Mouse (Mus musculus): Measurements from ENCODE around the gene Dnajc15. TPM values are rescaled to one million over a fixed set of nuclear protein-coding genes. Genes with fewer than 3 reads are reported as not detected.
"Not testable (repeated sequence)": the region's sequence is repeated elsewhere in the genome, so short reads cannot be mapped to it uniquely, and the experiment has no call there.

Gene Dnajc15
- 10 to 100 TPM; 51.8 to 52.7 TPM for total RNA-seq (2021)

GRCm38 (mm10) chr14:77874304-77875241 lies at the start of gene Dnajc15:
Gene Dnajc15, minus strand, starts transcription at chr14:77875125.
- intact Hi-C loops (cut with DNase I), result no loop called here
- peak; percentile 80 to 91 for DNase-seq (ENCODE audit: extremely low spot score in 1 of 2, low spot score in 2 of 2)

DNA sequence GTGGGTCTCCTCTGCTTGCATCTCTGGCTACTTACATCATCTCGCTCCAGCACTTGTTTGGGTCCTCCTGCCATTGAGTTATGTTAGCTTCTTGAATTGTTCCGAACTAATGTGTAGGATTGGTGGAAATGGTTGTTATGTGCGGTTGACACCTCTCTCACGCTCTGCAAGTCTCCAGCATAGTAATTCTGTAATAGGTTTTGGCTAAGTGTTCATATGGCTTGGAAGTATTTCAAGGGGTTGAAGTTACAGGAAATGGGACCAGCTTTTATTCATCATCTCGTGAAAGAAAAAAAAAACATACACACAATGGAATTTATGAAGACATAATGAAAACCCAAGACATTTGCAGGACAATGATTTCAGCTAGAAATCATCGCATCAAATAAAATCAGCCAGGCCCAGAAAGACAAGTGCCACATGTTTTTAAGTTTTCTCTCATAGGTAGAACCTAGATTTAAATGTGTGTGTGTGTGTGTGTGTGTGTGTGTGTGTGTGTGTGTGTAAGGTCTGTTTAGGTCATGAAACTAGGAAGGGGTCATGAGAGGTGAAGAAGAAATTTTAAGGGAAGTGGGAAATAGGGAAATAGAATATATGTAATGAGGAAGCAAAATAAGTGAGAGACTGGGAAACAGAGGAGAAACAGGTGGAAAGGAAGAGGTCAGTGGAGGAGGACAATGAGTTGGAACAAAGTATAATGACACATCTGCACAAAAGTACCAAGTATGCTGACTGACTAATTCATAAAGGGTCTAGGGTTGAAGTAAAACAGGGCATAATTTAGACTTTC lies 48.3 kb upstream of the Dnajc15 start:
- no peak for DNase-seq (ENCODE audit: extremely low spot score in 1 of 2, low spot score in 2 of 2)
- intact Hi-C loops (cut with DNase I), result no loop called here

- DNase-seq (ENCODE audit: extremely low spot score in 1 of 2, low spot score in 2 of 2), result no peak
- intact Hi-C loops (cut with DNase I), result no loop called here
Measured at GRCm38 (mm10) chr14:77921641-77922040, 46.7 kb upstream of the Dnajc15 start.

- DNase-seq (ENCODE audit: extremely low spot score in 1 of 2, low spot score in 2 of 2), result no peak
- intact Hi-C loops (cut with DNase I), result no loop called here
Measured at GRCm38 (mm10) chr14:77915776-77916175, 40.9 kb upstream of the Dnajc15 start.

DNA sequence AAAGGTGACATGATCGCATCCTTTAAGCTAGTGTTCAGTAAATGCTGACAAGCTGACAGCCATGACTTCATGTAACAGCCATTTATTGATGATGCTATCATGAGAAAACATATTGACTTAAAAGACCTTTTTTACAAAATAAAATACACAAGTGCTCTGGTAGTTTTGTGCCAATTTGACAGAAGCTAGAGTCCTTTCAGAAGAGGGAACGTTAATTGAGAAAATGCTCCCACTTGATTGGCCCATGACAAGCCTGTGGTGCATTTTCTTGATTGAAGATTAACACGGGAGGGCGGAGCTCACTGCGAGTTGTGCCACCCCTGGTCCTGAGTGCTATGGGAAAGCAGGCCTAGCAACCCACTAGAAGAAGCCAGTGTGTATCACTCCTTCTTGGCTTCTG lies 31.7 kb upstream of the Dnajc15 start:
- DNase-seq (ENCODE audit: extremely low spot score in 1 of 2, low spot score in 2 of 2), result no peak
- intact Hi-C loops (cut with DNase I), result no loop called here

- DNase-seq (ENCODE audit: extremely low spot score in 1 of 2, low spot score in 2 of 2), result no peak
- intact Hi-C loops (cut with DNase I), result no loop called here
Measured at GRCm38 (mm10) chr14:77905466-77905865, 30.5 kb upstream of the Dnajc15 start.

DNA sequence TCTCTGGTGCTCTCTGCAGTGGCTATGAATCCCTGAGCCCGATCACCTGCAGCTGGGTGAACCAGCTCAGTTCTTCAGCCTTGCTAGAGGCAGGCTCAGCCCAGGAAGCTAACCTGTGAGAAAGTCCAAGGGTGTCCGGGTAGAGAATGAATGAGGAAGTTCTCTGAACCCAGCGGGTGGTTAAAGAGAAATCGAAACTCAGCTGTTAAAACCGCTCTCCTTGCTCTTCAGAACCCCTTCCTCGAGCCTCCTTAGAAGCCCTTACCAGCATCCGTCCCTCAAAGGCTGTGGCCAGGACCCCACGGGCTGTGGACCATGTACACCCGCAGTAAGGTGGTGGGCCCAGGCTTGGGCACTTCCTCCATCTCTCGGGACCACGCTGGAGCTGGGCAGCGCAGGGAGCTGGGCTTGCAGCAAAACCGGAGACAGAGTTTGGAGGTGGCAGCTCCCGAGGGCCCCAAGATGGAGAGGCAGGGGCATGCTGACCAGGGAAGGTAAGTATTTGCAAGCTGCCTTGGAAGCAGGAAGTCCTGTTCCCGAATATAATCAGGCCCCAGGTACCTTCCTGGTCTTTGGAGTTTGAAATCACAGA lies 29.3 kb upstream of the Dnajc15 start, which contains the start of gene Epsti1:
TSS of gene Epsti1 (plus strand) at position 69 of the 592 bp plus-strand sequence.
- intact Hi-C loops (cut with DNase I), result no loop called here
- no peak for DNase-seq (ENCODE audit: extremely low spot score in 1 of 2, low spot score in 2 of 2)

DNA sequence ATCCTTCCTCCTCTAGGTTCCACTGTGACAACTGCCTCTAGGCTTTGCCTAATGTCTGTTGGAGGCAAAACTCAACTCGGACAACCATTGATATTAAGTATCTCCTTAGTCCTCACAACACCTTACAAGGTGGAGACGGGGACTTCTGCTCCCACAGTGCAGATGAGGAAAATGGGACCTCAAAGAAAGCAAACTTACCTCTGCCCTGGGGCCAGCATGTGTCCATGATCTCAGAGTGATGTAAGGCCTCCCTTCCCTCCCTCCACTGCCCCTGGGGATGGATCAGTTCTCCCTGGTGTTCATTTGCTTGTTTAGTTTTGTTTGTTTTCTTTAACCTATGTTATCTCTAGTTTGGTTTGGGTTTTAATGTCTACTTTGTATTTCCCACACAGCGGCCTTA lies 27.6 kb upstream of the Dnajc15 start:
- no peak for DNase-seq (ENCODE audit: extremely low spot score in 1 of 2, low spot score in 2 of 2)
- intact Hi-C loops (cut with DNase I), result no loop called here

DNA sequence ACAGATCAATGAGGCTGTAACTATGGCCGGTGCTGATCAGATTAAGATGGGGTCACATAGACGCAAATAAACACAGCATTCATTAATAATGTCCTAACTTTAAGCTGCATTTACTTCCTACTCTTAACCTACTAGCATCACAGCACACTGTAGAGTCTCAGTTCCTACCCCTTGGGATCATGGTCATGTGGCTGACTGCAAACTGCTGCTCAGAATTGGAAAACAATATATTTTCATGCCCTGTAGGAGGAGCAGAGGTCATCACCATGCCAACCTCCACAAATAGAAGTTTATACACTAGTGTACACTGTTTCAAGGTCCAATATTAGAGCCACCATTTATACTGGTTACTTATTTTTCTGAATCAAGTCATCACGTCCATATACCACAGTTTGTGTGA lies 21.0 kb upstream of the Dnajc15 start:
- intact Hi-C loops (cut with DNase I), result loop anchor here (10.0 kb wide), 1 partner anchor 59 kb away; no protein-coding TSS in a partner anchor
- DNase-seq (ENCODE audit: extremely low spot score in 1 of 2, low spot score in 2 of 2), result no peak

DNA sequence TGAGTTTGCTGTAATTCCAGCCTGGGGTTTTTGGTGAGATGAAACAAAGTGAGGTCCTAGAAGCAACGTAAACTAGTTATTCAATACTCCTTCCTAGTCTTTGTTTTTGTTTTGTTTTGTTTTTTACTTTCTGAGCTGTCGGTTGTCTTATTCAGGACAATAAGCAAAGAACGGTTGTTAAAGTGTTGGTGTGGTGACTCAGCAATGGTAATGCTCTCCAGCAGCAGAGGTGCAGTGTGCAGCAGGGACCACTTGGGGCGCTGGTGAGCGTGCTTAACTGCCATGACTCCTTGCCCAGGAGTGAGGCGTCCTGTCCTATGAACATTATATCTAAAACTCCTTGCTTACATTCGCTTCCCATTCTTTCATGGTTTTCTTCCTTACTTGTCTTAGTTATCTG lies 15.0 kb upstream of the Dnajc15 start:
- intact Hi-C loops (cut with DNase I), result loop anchor here (10.0 kb wide), 1 partner anchor 65 kb away; no protein-coding TSS in a partner anchor
- no peak for DNase-seq (ENCODE audit: extremely low spot score in 1 of 2, low spot score in 2 of 2)

- no peak for DNase-seq (ENCODE audit: extremely low spot score in 1 of 2, low spot score in 2 of 2)
- intact Hi-C loops (cut with DNase I), result no loop called here
Measured at GRCm38 (mm10) chr14:77886941-77887340, 12.0 kb upstream of the Dnajc15 start.

DNA sequence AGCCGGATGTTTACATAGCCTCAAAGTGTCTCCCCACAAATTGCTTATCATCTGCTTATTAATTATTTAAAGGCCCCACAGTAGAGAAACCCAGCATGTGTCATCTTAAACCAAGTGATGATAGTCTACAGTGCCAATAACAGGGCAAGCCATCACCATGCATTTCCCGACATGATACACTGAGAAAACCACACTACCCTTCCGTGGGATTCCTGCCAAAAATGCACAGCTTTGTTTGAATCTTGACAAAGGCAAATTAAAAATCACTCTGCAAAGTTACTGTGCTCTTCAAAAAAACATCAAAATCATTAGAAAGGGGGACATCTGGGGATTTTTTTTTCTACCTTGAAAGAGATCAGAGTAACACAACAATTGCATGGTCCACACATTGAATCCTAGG lies 11.5 kb upstream of the Dnajc15 start:
- no peak for DNase-seq (ENCODE audit: extremely low spot score in 1 of 2, low spot score in 2 of 2)
- intact Hi-C loops (cut with DNase I), result no loop called here

DNA sequence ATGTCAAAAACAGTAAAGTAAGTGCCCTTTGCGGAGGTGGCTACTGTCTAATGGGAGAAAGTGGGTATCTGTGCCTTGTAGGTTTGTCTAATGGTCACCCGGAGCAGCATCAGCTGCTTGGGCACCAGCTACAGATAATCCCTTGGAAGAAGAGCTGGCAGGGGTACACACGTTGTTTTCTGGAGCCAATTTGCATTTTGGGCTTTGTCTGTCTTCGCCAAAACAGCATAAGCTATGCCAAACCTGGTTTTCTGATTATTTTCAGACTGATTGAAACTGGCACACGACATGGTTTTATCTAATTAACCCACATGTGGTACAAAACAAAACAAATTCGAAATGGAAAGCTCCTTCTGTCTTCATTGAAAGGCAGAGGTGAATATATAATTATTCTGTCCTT lies 7.7 kb upstream of the Dnajc15 start:
- intact Hi-C loops (cut with DNase I), result no loop called here
- DNase-seq (ENCODE audit: extremely low spot score in 1 of 2, low spot score in 2 of 2), result no peak

DNA sequence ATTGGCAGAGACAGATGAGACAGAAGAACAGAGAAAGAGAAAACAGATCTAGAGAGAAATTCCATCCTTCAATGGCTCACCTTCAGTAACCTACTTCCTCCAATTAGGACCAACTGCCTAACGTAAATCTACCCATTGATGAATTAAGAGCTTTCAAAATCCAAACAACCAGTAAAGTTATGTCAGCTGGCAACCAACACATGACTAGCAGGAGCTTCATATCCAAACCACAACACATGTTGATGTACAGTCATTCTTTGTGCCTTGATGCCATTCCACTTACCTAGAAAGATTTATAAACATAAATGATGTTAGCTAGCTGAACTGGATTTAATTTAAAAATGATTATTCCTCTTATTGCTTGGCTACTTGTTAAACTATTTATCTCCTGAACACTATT lies 7.1 kb upstream of the Dnajc15 start:
- DNase-seq (ENCODE audit: extremely low spot score in 1 of 2, low spot score in 2 of 2), result no peak
- intact Hi-C loops (cut with DNase I), result no loop called here

DNA sequence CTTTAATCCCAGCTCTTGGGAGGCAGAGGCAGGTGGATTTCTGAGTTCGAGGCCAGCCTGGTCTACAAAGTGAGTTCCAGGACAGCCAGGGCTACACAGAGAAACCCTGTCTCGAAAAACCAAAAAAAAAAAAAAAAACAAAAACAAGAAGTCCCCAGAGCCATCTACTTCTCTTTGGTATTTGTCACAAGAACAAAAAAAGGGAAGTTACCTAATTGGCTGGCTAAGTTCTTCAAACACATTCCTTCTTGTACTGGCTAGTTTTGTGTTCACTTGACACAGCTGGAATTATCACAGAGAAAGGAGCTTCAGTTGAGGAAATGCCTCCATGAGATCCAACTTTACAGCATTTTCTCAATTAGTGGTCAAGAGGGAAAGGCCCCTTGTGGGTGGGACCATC lies 3.0 kb upstream of the Dnajc15 start:
- DNase-seq (ENCODE audit: extremely low spot score in 1 of 2, low spot score in 2 of 2); intact Hi-C loops (cut with DNase I): not testable (repeated sequence)

- intact Hi-C loops (cut with DNase I), result no loop called here
- no peak for DNase-seq (ENCODE audit: extremely low spot score in 1 of 2, low spot score in 2 of 2)
Measured at GRCm38 (mm10) chr14:77876199-77876598, 1.3 kb upstream of the Dnajc15 start.

DNA sequence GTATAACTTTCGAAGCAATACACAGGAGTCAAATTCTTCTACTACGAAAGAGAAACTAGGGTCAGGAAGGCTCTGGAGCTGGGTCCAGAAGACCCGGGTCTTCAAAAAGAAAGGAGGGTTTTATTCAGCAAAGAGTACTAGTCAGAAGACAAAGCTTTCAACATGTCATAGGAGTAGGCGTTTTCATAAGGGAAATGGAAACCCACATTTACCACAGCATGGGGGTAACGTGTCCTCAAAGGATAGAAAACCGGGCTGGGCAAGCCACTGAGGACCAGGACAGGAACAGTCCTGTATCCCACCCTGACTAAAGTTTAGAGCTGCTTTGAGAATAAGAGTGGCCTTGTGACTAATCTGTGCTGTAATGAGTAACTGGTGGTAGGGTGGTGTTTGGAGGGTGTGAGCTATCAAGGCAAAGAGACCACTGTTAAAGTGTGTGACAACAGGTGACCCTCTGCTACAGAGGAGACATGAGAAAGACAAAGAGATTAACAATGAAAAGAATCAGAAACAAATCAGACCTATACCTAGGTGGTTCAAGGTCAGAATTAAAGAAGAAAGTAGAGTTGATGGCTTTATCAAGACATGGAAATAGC lies 3.4 kb downstream of the Dnajc15 start:
- DNase-seq (ENCODE audit: extremely low spot score in 1 of 2, low spot score in 2 of 2), result no peak
- intact Hi-C loops (cut with DNase I), result no loop called here

DNA sequence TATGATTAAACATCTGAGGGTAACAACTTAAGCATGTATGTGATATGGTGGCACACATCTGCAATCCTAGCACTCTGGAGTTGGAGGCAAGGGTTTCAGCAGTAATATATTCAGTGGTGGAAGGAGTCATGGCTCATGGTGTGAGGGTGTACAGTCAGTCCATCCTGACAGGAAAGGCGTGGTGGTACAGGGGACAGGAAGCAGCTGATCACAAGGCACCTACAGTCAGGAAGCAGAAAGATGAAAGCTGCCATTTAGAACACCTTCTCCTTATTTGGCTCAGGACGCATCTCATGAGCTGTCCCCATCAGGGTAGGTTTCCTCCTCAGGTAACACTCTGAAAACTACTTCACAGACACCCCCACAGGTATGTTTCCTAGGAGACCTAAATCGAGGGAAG lies 4.0 kb downstream of the Dnajc15 start:
- intact Hi-C loops (cut with DNase I), result no loop called here
- no peak for DNase-seq (ENCODE audit: extremely low spot score in 1 of 2, low spot score in 2 of 2)

- intact Hi-C loops (cut with DNase I), result no loop called here
- no peak for DNase-seq (ENCODE audit: extremely low spot score in 1 of 2, low spot score in 2 of 2)
Measured at GRCm38 (mm10) chr14:77867601-77868000, 7.3 kb downstream of the Dnajc15 start.

All from left cerebral cortex, postnatal 10 days (tissue).